Mouse (Mus musculus): Measurements from ENCODE around the gene Fyn. TPM values are rescaled to one million over a fixed set of nuclear protein-coding genes. Genes with fewer than 3 reads are reported as not detected.
A peak's percentile ranks its signal among the peaks of the same experiment; 100 is the strongest.

Fyn gene
- polyA plus RNA-seq, 1 experiment from 2014 or later, result 20.5 TPM

DNA sequence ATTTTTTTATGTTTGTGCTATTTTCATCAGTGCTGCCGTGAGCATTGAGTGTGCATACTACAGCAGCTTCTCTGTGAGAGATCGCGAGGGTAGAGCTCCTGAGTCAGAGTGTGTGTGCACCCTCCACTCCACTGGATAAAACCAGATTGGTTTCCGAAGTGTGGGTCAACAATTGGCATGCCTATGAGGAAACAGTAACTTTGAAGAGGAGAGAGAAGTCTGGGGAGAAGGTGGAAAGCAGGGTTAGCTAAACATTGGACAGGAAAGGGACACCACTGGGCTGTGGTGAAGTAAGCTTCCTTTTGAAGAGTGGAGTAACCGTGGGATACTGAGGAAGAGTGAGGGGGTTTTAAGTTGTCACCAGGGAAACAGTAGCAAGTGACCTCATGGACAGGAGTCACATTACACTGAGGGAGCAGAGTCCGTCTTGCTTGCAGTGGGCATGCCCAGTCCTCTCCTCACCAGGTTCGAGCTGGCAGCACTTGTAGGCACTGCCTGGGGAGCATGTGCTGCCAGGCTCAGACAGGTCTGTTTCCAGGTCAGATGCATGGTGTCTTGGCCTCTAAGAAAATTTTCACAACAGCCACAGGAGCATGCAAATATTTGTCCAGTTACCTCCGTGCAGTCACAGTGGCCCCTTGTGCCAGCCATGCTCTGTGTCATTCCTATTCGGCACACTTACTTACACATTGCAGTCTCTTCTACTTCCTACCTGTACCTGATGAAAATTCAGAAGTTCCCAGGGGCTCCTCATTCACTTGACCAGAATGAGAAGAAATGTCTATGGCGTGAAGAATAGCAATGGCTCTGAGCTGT, 37.5 kb downstream of the Fyn start:
- no peaks in the 10 kb centered on the region for H3K9me3 ChIP-seq
- no peaks in the 10 kb centered on the region for H3K27me3 ChIP-seq (ENCODE audit: poor library complexity, severe bottlenecking)
- no peak for DNase-seq (ENCODE audit: extremely low spot score, low spot score)
- WGBS, result 74% methylated on average over 10 of the region's 10 CpGs
- peaks cover 15% of the 10 kb centered on the region for H3K4me1 ChIP-seq
- peaks cover 17% of the 10 kb centered on the region for H3K36me3 ChIP-seq (replicated peaks)
- H3K4me3 ChIP-seq, result no peak overlapping the region
- H3K27ac ChIP-seq, result no peak overlapping the region

DNA sequence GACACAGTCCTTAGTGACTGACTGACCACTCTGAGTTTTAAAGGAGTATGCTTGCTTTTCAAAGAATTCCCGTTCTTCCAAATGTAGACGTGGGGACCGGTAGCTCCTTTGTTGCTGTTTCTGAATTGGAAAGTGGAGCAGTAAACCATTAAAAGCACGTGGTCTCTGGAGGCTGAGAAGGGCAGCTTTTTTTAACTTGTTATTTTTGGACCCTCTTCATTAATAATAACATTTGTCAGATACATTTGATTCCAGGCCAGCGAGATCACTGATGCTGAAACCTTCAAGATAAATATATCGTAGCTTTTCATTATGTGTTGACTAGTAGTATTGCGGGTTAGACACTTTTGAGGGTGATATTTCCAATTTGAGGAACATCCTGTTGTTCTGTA, 38.1 kb downstream of the Fyn start:
- H3K27me3 ChIP-seq (ENCODE audit: poor library complexity, severe bottlenecking), result no peaks in the 10 kb centered on the region

DNA sequence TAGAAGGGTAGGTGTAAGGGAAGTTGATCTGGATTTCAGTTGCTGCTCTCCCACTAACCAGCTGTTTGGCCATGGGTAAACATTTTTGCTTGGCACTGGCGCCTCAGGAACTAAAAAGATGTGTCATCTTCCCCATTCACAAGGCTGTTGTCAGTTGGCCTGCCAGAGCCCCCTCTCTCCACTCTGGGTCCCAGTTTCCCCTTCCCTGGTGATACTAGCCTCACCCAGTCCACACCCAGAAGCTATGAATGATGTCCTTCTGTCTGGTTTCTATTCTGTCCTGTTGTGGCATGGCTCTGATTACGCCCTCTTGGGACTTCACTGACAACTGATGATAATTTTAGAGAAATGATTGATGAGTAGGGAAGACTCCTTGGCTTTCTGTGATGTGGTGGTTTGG, 38.9 kb downstream of the Fyn start:
- no peak overlapping the region for H3K27ac ChIP-seq
- no peaks in the 10 kb centered on the region for H3K9me3 ChIP-seq
- no peak overlapping the region for H3K4me3 ChIP-seq
- no peak for DNase-seq (ENCODE audit: extremely low spot score, low spot score)
- peaks cover 12% of the 10 kb centered on the region for H3K36me3 ChIP-seq (replicated peaks)
- 93% methylated on average over 2 of the region's 2 CpGs for WGBS
- no peaks in the 10 kb centered on the region for H3K27me3 ChIP-seq (ENCODE audit: poor library complexity, severe bottlenecking)
- peaks cover 21% of the 10 kb centered on the region for H3K4me1 ChIP-seq

More for the DNA sequence above, 38.1 kb downstream of the Fyn start:
- Histone ChIP-seq H3K36me3 (replicated peaks) (peaks cover 16% of the 10 kb centered on the region), H3K27ac (no peak overlapping the region), H3K9me3 (no peaks in the 10 kb centered on the region), H3K4me1 (peaks cover 15% of the 10 kb centered on the region), H3K4me3 (no peak overlapping the region)
- DNase-seq (ENCODE audit: extremely low spot score, low spot score), result no peak
- 91% methylated on average over 7 of the region's 7 CpGs for WGBS

DNA sequence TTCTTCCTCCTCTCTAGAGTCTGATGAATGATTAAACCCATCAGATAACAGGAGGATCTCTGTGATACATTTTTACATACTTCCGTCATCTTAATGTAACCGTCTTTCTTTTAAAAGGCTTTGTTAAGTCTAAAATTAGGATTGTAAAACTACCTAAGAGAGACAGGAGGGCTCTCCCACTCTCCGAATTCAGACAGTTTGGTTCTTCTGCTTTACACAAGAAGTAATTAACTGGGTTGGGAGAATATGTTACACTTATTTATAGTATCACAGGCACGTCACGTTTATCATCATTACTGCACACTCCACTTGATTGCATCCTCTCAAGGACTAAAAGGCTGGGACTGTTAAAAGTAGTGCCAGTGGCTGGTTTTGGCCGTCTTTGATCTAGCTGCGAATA, 40.9 kb downstream of the Fyn start:
- WGBS, result 92% methylated on average over 7 of the region's 7 CpGs
- H3K27me3 ChIP-seq (ENCODE audit: poor library complexity, severe bottlenecking), result no peaks in the 10 kb centered on the region
- H3K4me1 ChIP-seq, result peaks cover 24% of the 10 kb centered on the region
- H3K4me3 ChIP-seq, result no peak overlapping the region
- no peak for DNase-seq (ENCODE audit: extremely low spot score, low spot score)
- H3K27ac ChIP-seq, result no peak overlapping the region
- H3K36me3 ChIP-seq (replicated peaks), result 0 out of 2 replicates have a peak, but pooled peaks cover 2% of the 10 kb centered on the region
- no peaks in the 10 kb centered on the region for H3K9me3 ChIP-seq

DNA sequence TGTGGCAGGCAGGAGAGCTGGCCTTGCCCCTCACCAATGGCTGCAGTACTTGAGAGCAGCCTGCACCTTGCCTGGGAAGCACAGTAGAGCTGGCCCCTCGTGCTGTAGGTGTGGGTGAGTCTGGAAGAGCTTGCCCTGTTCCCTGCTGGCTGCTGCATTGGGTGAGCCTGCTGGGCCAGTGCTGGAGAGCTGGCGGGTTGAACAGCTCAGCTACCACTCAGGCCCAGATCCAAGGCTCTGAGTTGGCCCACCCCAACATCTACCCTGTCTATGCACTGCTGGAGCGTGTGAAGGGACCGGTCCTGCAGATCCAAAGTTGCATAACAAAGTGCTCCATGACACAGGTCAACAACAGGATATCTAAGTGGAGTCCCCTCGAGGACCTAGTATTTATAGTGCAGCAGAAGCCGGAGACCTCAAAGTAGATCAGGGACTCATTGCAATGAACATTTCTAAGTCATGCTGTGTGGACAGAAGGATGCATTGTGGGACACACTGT, 41.5 kb downstream of the Fyn start:
- Histone ChIP-seq H3K36me3 (replicated peaks) (no peaks in the 10 kb centered on the region), H3K4me3 (no peak overlapping the region), H3K27ac (no peak overlapping the region), H3K4me1 (peaks cover 20% of the 10 kb centered on the region), H3K9me3 (no peaks in the 10 kb centered on the region), H3K27me3 (ENCODE audit: poor library complexity, severe bottlenecking) (no peaks in the 10 kb centered on the region)
- WGBS, result 93% methylated on average over 6 of the region's 6 CpGs
- no peak for DNase-seq (ENCODE audit: extremely low spot score, low spot score)

DNA sequence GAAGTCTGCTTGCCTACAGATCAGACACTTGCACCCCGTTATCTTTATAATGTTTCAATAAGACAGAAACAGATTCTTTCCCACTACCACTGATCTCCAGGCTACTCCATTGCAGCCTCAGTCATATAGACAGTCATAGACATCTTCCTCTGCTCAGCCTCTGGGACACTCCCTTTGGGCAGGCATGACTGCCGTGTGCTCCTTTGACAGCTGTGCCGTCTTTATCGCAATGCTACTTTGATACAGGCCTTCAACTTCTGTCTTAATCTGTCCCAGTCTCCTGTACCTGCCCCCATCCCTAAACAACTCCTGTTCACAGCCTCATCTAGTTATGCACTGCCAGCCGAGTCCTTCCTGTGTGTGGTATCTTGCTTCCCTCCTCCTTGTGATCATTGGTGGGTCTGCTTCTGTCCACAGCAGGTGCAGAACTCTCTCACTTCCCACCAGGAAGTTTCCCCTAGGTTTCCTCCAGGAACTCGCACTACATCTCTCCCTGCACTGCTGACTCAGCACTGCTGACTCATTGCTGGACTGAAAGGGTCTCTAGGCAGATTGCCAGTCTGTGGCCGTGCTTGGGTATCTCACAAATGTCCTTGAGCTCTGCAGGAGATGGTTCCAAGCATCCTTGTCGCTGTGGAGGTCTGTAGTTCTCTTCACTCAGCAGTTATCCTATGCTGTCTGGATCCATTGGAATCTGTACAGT, 43.4 kb downstream of the Fyn start:
- Histone ChIP-seq H3K9me3 (no peaks in the 10 kb centered on the region), H3K27ac (no peak overlapping the region), H3K36me3 (replicated peaks) (no peaks in the 10 kb centered on the region), H3K4me3 (no peak overlapping the region), H3K27me3 (ENCODE audit: poor library complexity, severe bottlenecking) (no peaks in the 10 kb centered on the region), H3K4me1 (peaks cover 14% of the 10 kb centered on the region)
- no peak for DNase-seq (ENCODE audit: extremely low spot score, low spot score)
- WGBS, result 88% methylated on average over 8 of the region's 8 CpGs

DNA sequence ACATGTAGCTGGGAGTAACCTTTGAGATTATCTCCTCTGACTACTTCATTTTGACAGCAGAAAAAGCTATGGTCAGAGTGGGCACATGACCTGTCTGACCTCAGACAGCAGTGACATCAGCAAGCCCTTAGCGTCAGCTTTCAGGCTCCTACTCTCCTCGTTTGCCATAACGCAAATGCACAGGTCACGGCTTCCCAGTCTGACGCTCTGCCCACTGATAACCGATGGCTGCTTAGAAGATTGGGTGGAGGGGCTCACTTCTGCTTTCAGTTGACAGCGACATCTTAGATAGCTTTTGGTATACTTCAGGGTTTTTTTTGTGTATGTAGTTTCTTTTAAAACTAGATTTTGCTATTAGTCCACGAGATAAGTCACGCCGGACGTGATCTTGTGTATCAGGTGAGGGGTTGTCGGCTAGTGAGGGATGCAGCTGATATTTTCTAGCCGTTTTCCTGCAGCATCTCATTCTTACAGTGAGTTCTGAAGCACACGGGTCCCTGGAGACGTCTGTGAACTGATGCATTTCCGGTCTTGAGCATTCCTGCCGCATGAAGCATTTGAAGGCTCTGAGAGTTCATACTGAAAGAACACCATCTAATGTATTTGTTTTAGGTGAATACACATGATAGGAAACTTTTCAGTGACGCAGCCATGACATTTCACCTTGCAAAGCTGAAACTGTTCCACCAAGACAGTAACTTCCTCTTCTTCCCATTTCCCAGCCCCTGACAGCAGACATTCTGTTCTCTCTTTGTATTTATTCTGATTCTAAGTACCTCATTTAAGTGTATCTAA, 44.4 kb downstream of the Fyn start:
- Histone ChIP-seq H3K4me3 (no peak overlapping the region), H3K27ac (no peak overlapping the region), H3K36me3 (replicated peaks) (no peaks in the 10 kb centered on the region), H3K9me3 (no peaks in the 10 kb centered on the region), H3K4me1 (peaks cover 23% of the 10 kb centered on the region), H3K27me3 (ENCODE audit: poor library complexity, severe bottlenecking) (no peaks in the 10 kb centered on the region)
- no peak for DNase-seq (ENCODE audit: extremely low spot score, low spot score)
- WGBS, result 89% methylated on average over 18 of the region's 18 CpGs

DNA sequence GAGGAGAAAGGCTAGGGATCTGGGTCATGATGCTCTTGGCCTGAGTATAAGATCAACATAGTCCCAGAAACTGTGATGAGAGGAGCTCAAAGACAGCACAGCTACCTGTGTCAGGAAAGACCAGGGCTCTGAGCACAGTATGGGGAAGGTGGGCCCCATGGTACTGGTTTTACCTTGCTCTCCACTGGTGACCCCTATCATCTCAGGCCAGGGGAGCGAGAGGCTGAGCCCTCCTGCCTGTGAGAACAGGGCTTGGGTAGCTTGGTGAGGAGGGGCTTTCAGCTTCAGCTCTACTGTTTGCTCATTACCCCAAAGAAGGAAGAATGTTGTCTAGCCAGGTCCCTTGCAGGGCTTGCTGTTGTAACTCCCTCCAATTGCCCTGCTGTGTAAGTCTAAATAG, 45.4 kb downstream of the Fyn start:
- no peak overlapping the region for H3K27ac ChIP-seq
- no peak for DNase-seq (ENCODE audit: extremely low spot score, low spot score)
- 95% methylated on average over 1 of the region's 1 CpGs for WGBS
- H3K4me1 ChIP-seq, result peaks cover 23% of the 10 kb centered on the region
- no peak overlapping the region for H3K4me3 ChIP-seq
- H3K36me3 ChIP-seq (replicated peaks), result no peaks in the 10 kb centered on the region
- no peaks in the 10 kb centered on the region for H3K27me3 ChIP-seq (ENCODE audit: poor library complexity, severe bottlenecking)
- no peaks in the 10 kb centered on the region for H3K9me3 ChIP-seq

DNA sequence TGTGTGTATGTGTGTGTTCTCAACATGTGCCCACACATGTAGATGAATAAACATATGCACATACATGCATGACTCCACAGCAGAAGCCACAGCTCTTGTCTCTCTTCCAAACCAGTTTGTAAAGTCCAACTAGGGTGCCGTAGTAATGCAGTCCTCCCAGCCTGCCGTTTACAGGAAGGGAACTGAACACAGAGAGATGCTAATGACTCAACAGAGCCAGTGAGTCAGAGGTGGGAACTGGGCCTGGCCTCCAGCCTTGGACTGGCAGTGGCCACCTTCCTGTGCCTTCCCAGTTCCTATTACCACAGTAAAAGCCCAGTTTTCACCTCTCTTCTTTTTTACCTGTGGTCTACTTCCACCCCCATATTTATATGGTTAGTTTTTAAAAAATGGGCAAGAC, 46.9 kb downstream of the Fyn start:
- H3K27me3 ChIP-seq (ENCODE audit: poor library complexity, severe bottlenecking), result no peaks in the 10 kb centered on the region
- peaks cover 27% of the 10 kb centered on the region for H3K4me1 ChIP-seq
- no peak for DNase-seq (ENCODE audit: extremely low spot score, low spot score)
- H3K36me3 ChIP-seq (replicated peaks), result no peaks in the 10 kb centered on the region
- no peaks in the 10 kb centered on the region for H3K9me3 ChIP-seq
- H3K4me3 ChIP-seq, result no peak overlapping the region
- H3K27ac ChIP-seq, result no peak overlapping the region
- WGBS, result 79% methylated on average over 2 of the region's 2 CpGs

DNA sequence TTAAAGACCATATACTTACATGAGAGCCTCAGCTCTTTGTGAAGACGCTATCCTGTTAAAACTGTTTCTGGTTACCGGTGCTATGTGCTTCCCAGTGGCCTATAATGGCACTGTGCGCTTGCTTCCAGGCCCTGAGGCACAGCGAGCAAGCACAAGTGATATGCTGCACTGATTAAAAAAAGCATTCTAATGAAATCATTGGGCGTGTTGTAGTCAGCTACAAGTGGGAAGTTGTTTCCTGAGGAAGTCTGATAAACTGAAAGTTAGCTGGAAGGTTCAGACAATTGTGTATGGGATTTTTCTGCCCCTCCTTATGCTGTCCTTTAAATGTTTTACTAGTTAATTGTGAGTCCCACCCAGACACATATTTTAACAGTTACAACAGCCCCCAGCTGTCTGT, 49.0 kb downstream of the Fyn start:
- Histone ChIP-seq H3K27ac (0 out of 2 replicates have a peak overlapping the region, but pooled peaks have one; percentile 4), H3K4me3 (no peak overlapping the region), H3K27me3 (ENCODE audit: poor library complexity, severe bottlenecking) (no peaks in the 10 kb centered on the region), H3K9me3 (no peaks in the 10 kb centered on the region), H3K36me3 (replicated peaks) (no peaks in the 10 kb centered on the region), H3K4me1 (peaks cover 30% of the 10 kb centered on the region)
- WGBS, result 80% methylated on average over 5 of the region's 5 CpGs
- no peak for DNase-seq (ENCODE audit: extremely low spot score, low spot score)

DNA sequence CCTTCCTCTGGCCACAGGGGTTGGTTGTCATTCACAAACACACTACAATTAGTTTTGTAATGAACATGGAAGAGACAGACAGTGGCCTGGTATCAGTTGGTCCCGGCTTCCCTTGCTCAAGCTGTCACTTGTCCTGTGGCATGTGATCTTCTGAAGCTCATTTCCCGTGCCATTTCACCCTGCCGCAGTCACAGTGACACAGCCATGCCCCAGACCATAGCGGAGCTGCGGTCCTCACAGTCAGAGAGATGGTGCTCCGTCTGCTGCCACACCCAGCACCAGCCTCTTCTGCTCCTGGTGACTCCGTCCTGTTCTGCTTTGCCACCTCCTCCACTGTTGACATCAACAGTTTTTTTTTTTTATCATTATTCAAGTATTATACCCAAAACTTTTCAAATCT, 49.7 kb downstream of the Fyn start:
- WGBS, result 93% methylated on average over 7 of the region's 7 CpGs
- peaks cover 30% of the 10 kb centered on the region for H3K4me1 ChIP-seq
- no peaks in the 10 kb centered on the region for H3K36me3 ChIP-seq (replicated peaks)
- H3K27ac ChIP-seq, result no peak overlapping the region
- no peak overlapping the region for H3K4me3 ChIP-seq
- DNase-seq (ENCODE audit: extremely low spot score, low spot score), result no peak
- no peaks in the 10 kb centered on the region for H3K9me3 ChIP-seq
- no peaks in the 10 kb centered on the region for H3K27me3 ChIP-seq (ENCODE audit: poor library complexity, severe bottlenecking)

DNA sequence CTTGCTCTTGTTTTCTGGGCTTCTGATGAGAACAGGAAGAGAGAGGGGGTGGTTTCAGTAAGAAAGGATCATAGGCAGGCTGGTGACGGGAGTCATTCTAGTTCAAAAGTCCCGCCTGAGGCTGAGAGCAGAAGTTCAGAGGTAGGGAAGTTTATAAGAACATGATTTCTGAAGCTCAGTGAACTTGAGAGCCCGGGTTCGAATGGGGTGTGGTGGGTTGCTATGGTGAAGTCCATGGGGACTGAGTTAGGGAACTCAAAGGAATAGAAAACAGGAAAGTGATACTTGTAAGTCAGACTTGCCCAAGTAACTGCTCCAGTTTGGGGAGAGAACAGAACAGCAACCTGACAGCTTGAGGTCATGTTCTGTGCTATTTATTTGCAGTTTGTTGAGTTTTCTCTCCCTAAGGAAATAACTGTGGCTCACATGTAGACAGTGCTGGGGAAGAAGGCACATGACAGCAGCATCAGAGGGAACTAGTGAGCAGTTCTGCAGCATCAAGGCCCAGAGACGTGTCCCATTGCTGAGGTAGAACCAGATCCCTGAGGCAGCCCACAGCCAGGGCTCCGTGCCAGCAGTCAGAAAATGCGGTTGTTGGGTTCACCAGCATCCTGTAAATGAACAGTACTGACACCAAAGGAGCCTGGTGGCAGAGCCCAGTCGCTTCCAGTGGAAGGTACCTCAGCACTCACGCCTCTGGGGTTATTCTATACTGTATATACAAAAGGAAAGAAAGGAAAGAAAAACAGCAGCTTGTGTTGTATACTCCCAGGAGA, 52.4 kb downstream of the Fyn start:
- H3K9me3 ChIP-seq, result no peaks in the 10 kb centered on the region
- no peak overlapping the region for H3K4me3 ChIP-seq
- H3K36me3 ChIP-seq (replicated peaks), result peaks cover 15% of the 10 kb centered on the region
- no peaks in the 10 kb centered on the region for H3K27me3 ChIP-seq (ENCODE audit: poor library complexity, severe bottlenecking)
- DNase-seq (ENCODE audit: extremely low spot score, low spot score), result no peak
- H3K27ac ChIP-seq, result no peak overlapping the region
- H3K4me1 ChIP-seq, result peaks cover 26% of the 10 kb centered on the region
- 79% methylated on average over 9 of the region's 9 CpGs for WGBS
